Mouse (Mus musculus) stomach, postnatal 0 days (tissue): ENCODE data around the gene Wdr34. TPM values are rescaled to one million over a fixed set of nuclear protein-coding genes. Genes with fewer than 3 reads are reported as not detected.

Experiments used
- ATAC-seq: fragments of 200-750 bp; cut with Nextera tagmentation; 2 replicates; pipeline ENCODE4 v1.8.0; 2017; ENCODE audit not compliant: low FRiP score, low TSS enrichment
- DNase-seq: peaks from one replicate; pipeline ENCODE4 v3.0.0-alpha.2; 2016; ENCODE audit warnings: low spot score
- H3K27ac ChIP-seq: fragments of 300-500 bp; sonication (generic); replicated peaks from 2 replicates; pipeline ENCODE4 v1.5.1; 2014; ENCODE audit warnings: mild to moderate bottlenecking, control low read depth
- H3K27me3 ChIP-seq: fragments of 300-500 bp; sonication (generic); 2 replicates; pipeline ENCODE4 v1.6.1; 2014; ENCODE audit warnings: low read length; ENCODE audit not compliant: control insufficient read depth, insufficient read depth
- H3K36me3 ChIP-seq: fragments of 300-500 bp; sonication (generic); 2 replicates; pipeline ENCODE4 v1.6.1; 2014; ENCODE audit warnings: low read length, mixed read lengths; ENCODE audit not compliant: control insufficient read depth, insufficient read depth
- H3K4me1 ChIP-seq: fragments of 300-500 bp; sonication (generic); replicated peaks from 2 replicates; pipeline ENCODE4 v1.6.1; 2014; ENCODE audit warnings: antibody characterized with exemption; ENCODE audit not compliant: control insufficient read depth, insufficient read depth
- H3K4me2 ChIP-seq: fragments of 300-500 bp; sonication (generic); replicated peaks from 2 replicates; pipeline ENCODE4 v1.6.1; 2014; ENCODE audit warnings: low read depth, mild to moderate bottlenecking, control low read depth, moderate library complexity
- H3K4me3 ChIP-seq: fragments of 300-500 bp; sonication (generic); 2 replicates; pipeline ENCODE4 v1.5.1; 2014; ENCODE audit warnings: low read depth, low read length, control low read depth
- H3K9ac ChIP-seq: fragments of 300-500 bp; sonication (generic); 2 replicates; pipeline ENCODE4 v1.6.1; 2014; ENCODE audit warnings: mild to moderate bottlenecking, low read length, control low read depth, mixed read lengths
- H3K9me3 ChIP-seq: fragments of 300-500 bp; sonication (generic); 2 replicates; pipeline ENCODE4 v1.6.1; 2016; ENCODE audit warnings: low read length; ENCODE audit not compliant: control insufficient read depth
- CTCF ChIP-seq: IDR thresholded peaks from 2 replicates; pipeline ENCODE4 v1.5.1; 2016; ENCODE audit warnings: antibody characterized with exemption, low read depth, mild to moderate bottlenecking, moderate library complexity
- EP300 ChIP-seq: optimal IDR thresholded peaks from 2 replicates; pipeline ENCODE3; 2016; ENCODE audit warnings: antibody characterized with exemption
- WGBS: fragments of 180-500 bp; shearing (Covaris S2); extraction: QIAGEN DNeasy Blood & Tissue Kit; methylation state at CpG from one replicate; pipeline ENCODE4 v1.1.7; 2014; 5-methylcytosine and 5-hydroxymethylcytosine counted together
- polyA plus RNA-seq: library from polyadenylated mRNA; unstranded; fragments of >200 nt; fragmentation: Nextera tagmentation; extraction: Ambion mirVana; gene quantifications from 2 replicates; pipeline ENCODE4 v1.2.1, GENCODE M21; 2015

The Wdr34 gene
- polyA plus RNA-seq, 1 experiment from 2014 or later: 10.9 TPM

DNA sequence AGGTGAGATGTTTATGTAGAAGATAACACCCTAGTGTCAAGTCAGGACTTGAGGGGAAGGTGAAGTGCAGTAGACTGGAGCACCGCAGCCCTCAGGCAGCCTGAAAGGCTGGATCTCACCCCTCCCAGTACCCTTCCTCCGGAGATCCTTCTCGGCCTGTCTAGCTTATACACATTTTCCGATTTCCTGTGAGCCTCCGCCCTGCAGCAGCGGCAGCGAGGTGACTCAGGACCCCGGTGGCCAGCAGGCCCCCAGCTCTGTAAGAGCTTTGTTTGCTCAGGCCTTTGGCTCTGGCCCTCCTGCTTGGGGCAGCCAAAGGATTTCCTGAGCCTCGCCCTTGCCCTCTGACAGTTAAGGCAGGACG lies 29.6 kb upstream of the Wdr34 start:
- Histone ChIP-seq H3K36me3 (peaks cover 1% of the 10 kb centered on the region; the same call in 1 of the 2 replicates), H3K27me3 (no peaks in the 10 kb centered on the region), H3K4me2 (peak overlapping the region; percentile 98), H3K4me1 (peaks cover 4% of the 10 kb centered on the region; the same call in 1 of the 2 replicates), H3K4me3 (no peak overlapping the region; the same call in 1 of the 2 replicates), H3K9ac (peak overlapping the region; percentile 35), H3K27ac (peak overlapping the region; percentile 78), H3K9me3 (no peaks in the 10 kb centered on the region)
- no peak for DNase-seq
- 11% methylated on average over 10 of the region's 10 CpGs for WGBS
- TF ChIP-seq CTCF (no peak), EP300 (no peak)
- no peak; the same call in 1 of the 2 replicates for ATAC-seq

DNA sequence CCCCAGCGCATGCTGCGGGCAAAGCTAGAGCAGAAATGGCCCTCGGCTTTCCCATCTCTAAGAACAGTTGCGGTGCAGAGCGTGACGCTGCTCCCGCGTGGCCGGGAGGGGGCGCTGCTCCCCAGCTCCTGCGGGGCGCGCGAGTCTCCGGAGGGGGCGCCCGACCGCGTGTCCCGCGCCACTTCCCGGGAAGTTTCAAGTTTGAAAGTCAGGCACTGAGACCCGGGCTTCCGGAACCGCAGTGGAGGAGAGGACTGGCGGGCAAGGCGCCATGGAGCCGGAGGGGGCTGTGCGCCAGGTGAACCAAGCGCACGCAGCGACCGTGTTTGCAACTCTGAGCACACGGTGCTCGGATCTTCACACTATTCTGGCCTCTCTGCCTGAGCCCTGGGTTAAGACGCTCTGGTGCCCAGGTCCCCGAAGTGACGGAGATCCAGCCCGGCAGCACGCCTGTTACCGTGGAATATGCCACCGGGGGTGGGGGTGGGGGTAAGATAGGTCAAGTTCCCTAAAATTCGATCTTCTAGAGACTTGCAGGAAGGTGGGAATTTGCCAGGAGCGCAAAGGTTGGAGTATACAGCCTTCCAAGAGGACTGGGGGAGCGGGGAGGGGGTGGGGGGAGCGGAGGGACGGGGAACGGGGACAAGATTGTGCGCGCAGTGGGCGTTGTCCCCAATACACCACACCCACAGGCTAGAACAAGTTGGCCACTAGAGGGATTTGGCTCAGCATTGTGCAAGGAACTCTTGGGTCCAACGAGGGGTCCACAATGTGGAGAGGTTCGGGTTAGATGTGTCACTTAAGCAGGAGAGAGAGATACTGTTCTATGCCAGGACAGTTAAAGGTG lies 29.0 kb upstream of the Wdr34 start, which contains the start of gene Pkn3:
Pkn3 (plus strand) TSS at position 183 of the 847 bp plus-strand sequence.
- H3K4me1 ChIP-seq: peaks cover 4% of the 10 kb centered on the region; the same call in 1 of the 2 replicates
- H3K27ac ChIP-seq: peak within 1 kb of the TSS; percentile 78
- peak within 1 kb of the TSS; percentile 62 for H3K4me3 ChIP-seq
- peak within 1 kb of the TSS; percentile 98 for H3K4me2 ChIP-seq
- peak; percentile 86 for ATAC-seq
- WGBS: under 1% methylated on average over 52 of the region's 53 CpGs
- TF ChIP-seq CTCF (peak; percentile 100), EP300 (no peak)
- H3K9me3 ChIP-seq: no peaks in the 10 kb centered on the region
- DNase-seq: peak; percentile 92
- H3K27me3 ChIP-seq: no peaks in the 10 kb centered on the region
- H3K9ac ChIP-seq: peak within 1 kb of the TSS; percentile 58
- peaks cover 3% of the 10 kb centered on the region; the same call in 1 of the 2 replicates for H3K36me3 ChIP-seq

DNA sequence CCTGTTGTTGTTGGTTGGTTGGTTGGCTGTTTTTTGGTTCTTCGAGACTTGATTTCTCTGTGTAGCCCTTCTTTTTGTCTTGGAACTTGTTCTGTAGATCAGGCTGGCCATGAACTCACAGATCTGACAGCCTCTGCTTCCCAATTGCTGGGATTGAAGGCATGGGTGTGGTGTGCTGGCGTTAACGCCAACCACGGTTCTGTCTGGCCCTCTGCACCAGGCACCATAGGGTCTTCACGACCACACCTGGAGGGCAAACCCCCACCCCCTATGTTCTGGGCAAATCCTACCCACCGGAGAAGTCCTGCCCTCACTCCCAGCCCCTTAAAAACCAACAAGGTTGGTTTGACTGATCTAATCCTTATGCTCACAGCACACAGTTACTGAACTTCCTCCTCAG lies 28.3 kb upstream of the Wdr34 start:
- Histone ChIP-seq H3K9me3 (no peaks in the 10 kb centered on the region), H3K27ac (no peak overlapping the region; the same call in 1 of the 2 replicates), H3K4me1 (peaks cover 4% of the 10 kb centered on the region; the same call in 1 of the 2 replicates), H3K9ac (0 out of 2 replicates have a peak overlapping the region, but pooled peaks have one; percentile 18), H3K4me3 (peak overlapping the region; percentile 62; the same call in 1 of the 2 replicates), H3K4me2 (0 out of 2 replicates have a peak overlapping the region, but pooled peaks have one; percentile 98), H3K36me3 (peaks cover 3% of the 10 kb centered on the region; the same call in 1 of the 2 replicates), H3K27me3 (no peaks in the 10 kb centered on the region)
- TF ChIP-seq EP300: no peak
- TF ChIP-seq CTCF: no peak
- ATAC-seq (peak; percentile 35), DNase-seq (no peak)
- WGBS: 51% methylated on average over 6 of the region's 6 CpGs

DNA sequence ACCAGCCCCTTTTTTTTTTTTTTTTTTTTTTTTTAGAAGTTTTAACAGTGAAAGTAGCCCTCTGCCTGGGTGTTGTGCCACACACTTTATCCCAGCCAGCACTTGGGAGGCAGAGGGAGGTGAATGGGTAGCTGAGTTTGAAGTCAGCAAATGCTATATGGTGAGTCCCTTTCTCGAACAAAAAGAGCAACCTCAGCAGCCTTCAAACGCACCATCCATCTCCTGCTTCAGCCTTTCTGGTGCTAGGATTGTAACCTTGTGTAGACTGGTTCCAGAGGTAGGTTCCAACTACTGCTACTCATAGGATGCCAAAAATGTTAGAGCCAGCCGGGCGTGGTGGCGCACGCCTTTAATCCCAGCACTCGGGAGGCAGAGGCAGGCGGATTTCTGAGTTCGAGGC lies 27.8 kb upstream of the Wdr34 start:
- Histone ChIP-seq H3K4me1 (peaks cover 4% of the 10 kb centered on the region; the same call in 1 of the 2 replicates), H3K9me3 (no peaks in the 10 kb centered on the region), H3K9ac (no peak overlapping the region), H3K4me2 (no peak overlapping the region), H3K36me3 (peaks cover 3% of the 10 kb centered on the region; the same call in 1 of the 2 replicates), H3K27ac (no peak overlapping the region), H3K4me3 (no peak overlapping the region), H3K27me3 (no peaks in the 10 kb centered on the region)
- DNase-seq (no peak), ATAC-seq (no peak)
- 82% methylated on average over 7 of the region's 9 CpGs for WGBS
- TF ChIP-seq CTCF (no peak), EP300 (no peak)

DNA sequence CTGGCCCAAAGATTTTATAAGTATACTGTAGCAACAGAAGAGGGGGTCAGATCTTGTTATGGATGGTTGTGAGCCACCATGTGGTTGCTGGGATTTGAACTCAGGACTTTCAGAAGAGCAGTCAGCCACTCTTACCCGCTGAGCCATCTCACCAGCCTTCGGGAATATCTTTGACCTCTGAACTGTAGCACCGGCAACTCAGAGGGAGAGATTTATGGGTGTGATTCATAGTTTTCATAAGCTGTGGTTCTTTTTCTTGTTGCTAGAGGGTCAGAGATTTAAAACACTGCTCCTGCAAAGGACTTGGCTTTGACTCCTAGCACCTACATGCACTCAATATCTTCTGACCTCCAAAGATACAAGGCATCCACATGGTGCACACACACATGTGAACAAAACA lies 26.9 kb upstream of the Wdr34 start:
- Histone ChIP-seq H3K4me1 (peaks cover 4% of the 10 kb centered on the region; the same call in 1 of the 2 replicates), H3K4me3 (no peak overlapping the region), H3K9ac (no peak overlapping the region), H3K27me3 (no peaks in the 10 kb centered on the region), H3K36me3 (peaks cover 3% of the 10 kb centered on the region; the same call in 1 of the 2 replicates), H3K9me3 (no peaks in the 10 kb centered on the region), H3K4me2 (no peak overlapping the region), H3K27ac (no peak overlapping the region)
- ATAC-seq: no peak
- DNase-seq: no peak
- TF ChIP-seq EP300: no peak
- TF ChIP-seq CTCF: no peak
- 48% methylated on average over 3 of the region's 3 CpGs for WGBS
